Mouse (Mus musculus) limb, embryonic 14.5 days (tissue): ENCODE measurements around the gene Ly6g5b. TPM values are rescaled to one million over a fixed set of nuclear protein-coding genes. Genes with fewer than 3 reads are reported as not detected.
A peak's percentile ranks its signal among the peaks of the same experiment; 100 is the strongest.

ENCODE experiments used
- ATAC-seq: fragments of 200-750 bp; cut with Nextera tagmentation; 2 replicates; pipeline ENCODE4 v1.8.0; 2017; ENCODE audit warnings: low read depth, moderate number of reproducible peaks, moderate TSS enrichment; ENCODE audit not compliant: low FRiP score
- DNase-seq: peaks from one replicate; pipeline ENCODE4 v3.0.0-alpha.2; 2015; ENCODE audit warnings: low spot score
- H3K27ac ChIP-seq: fragments of 300-500 bp; sonication (generic); replicated peaks from 2 replicates; pipeline ENCODE4 v1.5.1; 2014; ENCODE audit warnings: low read depth, mild to moderate bottlenecking, low read length, moderate library complexity, mixed read lengths
- H3K27me3 ChIP-seq: fragments of 300-500 bp; sonication (generic); 2 replicates; pipeline ENCODE4 v1.6.1; 2014; ENCODE audit warnings: low read length, mixed read lengths; ENCODE audit not compliant: control insufficient read depth, insufficient read depth
- H3K36me3 ChIP-seq: fragments of 300-500 bp; sonication (generic); 2 replicates; pipeline ENCODE4 v1.6.1; 2014; ENCODE audit warnings: mild to moderate bottlenecking, low read length, moderate library complexity, mixed read lengths; ENCODE audit not compliant: control insufficient read depth, insufficient read depth
- H3K4me1 ChIP-seq: fragments of 300-500 bp; sonication (generic); 2 replicates; pipeline ENCODE4 v1.6.1; 2014; ENCODE audit warnings: antibody characterized with exemption, low read length, mixed read lengths; ENCODE audit not compliant: control insufficient read depth, insufficient read depth
- H3K4me2 ChIP-seq: fragments of 300-500 bp; sonication (generic); replicated peaks from 2 replicates; pipeline ENCODE4 v1.6.1; 2014; ENCODE audit warnings: low read depth, mild to moderate bottlenecking, low read length, moderate library complexity; ENCODE audit not compliant: severe bottlenecking
- H3K4me3 ChIP-seq: fragments of 300-500 bp; sonication (generic); replicated peaks from 2 replicates; pipeline ENCODE4 v1.5.1; 2014; ENCODE audit warnings: low read length
- H3K9ac ChIP-seq: fragments of 300-500 bp; sonication (generic); 2 replicates; pipeline ENCODE4 v1.6.1; 2014; ENCODE audit warnings: mild to moderate bottlenecking, low read depth, low read length, moderate library complexity; ENCODE audit not compliant: severe bottlenecking
- H3K9me3 ChIP-seq: fragments of 300-500 bp; sonication (generic); 2 replicates; pipeline ENCODE4 v1.6.1; 2016; ENCODE audit warnings: low read length; ENCODE audit not compliant: control insufficient read depth
- POLR2A ChIP-seq: fragments of 200-500 bp; IDR thresholded peaks from 2 replicates; pipeline ENCODE4 v1.8.0; 2012; ENCODE audit warnings: inconsistent platforms, mild to moderate bottlenecking, moderate library complexity, borderline replicate concordance; ENCODE audit not compliant: insufficient read depth, insufficient read length; ENCODE audit errors: extremely low read depth
- WGBS: fragments of 180-500 bp; shearing (Covaris S2); extraction: QIAGEN DNeasy Blood & Tissue Kit; methylation state at CpG from one replicate; pipeline ENCODE4 v1.1.7; 2014; 5-methylcytosine and 5-hydroxymethylcytosine counted together
- polyA plus RNA-seq, 2 experiments: library from polyadenylated mRNA; depleted of rRNA in 1 of 2; stranded (reverse) in 1 of 2; unstranded in 1 of 2; fragments of >200 nt; fragmentation: Nextera tagmentation in 1 of 2; extraction: Ambion mirVana in 1 of 2; gene quantifications; 2 replicates each; pipeline versions ENCODE4 v1.2.1 to v1.2.3; 2012 to 2014

Gene Ly6g5b
- polyA plus RNA-seq, 2 experiments: 0.59 to 2.1 TPM

GRCm38 (mm10) chr17:35121143-35121799 is 6.0 kb upstream of the Ly6g5b start, which contains the start of gene Gpank1:
TSS of gene Gpank1 (plus strand) at chr17:35121455.
- Histone ChIP-seq H3K27ac (peak within 1 kb of the TSS; percentile 84), H3K9me3 (no peaks in the 10 kb centered on the region), H3K36me3 (peaks cover 41% of the 10 kb centered on the region), H3K27me3 (no peaks in the 10 kb centered on the region), H3K4me3 (peak within 1 kb of the TSS; percentile 98), H3K4me2 (peak within 1 kb of the TSS; percentile 74), H3K4me1 (peaks cover 12% of the 10 kb centered on the region), H3K9ac (peak within 1 kb of the TSS; percentile 90)
- TF ChIP-seq POLR2A: peak; percentile 68; the same call in 1 of the 2 replicates
- peak; percentile 100 for DNase-seq
- ATAC-seq: peak; percentile 96
- under 1% methylated on average over 49 of the region's 50 CpGs for WGBS

DNA sequence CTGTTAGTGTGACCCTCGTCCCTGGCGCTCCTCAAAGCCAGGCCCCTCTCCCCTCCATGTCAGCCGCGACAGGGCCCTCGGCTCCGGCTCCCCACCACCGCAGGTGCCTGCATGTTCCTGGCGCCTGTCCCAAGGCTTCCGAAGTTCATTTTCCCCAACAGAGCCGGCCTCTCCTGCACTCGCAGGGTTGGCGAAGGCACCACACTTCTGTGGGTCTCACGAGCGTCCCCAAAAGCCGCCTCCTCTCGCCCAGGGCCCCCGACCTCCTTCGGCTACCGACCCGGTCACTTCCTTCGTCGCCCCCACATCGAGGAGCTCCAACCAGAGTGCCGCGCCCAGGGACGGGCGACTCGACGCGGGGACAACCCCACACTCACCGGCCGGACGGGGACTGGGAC is 5.5 kb upstream of the Ly6g5b start:
- Histone ChIP-seq H3K9ac (peak overlapping the region; percentile 90), H3K4me3 (peak overlapping the region; percentile 98), H3K36me3 (peaks cover 46% of the 10 kb centered on the region), H3K4me2 (peak overlapping the region; percentile 74), H3K27ac (peak overlapping the region; percentile 71), H3K4me1 (peaks cover 12% of the 10 kb centered on the region), H3K27me3 (no peaks in the 10 kb centered on the region), H3K9me3 (no peaks in the 10 kb centered on the region)
- DNase-seq (no peak), ATAC-seq (no peak)
- TF ChIP-seq POLR2A: no peak
- 0% methylated on average over 33 of the region's 33 CpGs for WGBS

- H3K4me2 ChIP-seq: no peak overlapping the region
- H3K27me3 ChIP-seq: no peaks in the 10 kb centered on the region
- TF ChIP-seq POLR2A: no peak
- no peaks in the 10 kb centered on the region for H3K4me1 ChIP-seq
- ATAC-seq (no peak), DNase-seq (no peak)
- H3K9me3 ChIP-seq: no peaks in the 10 kb centered on the region
- H3K27ac ChIP-seq: no peak overlapping the region
- 85% methylated on average over 9 of the region's 9 CpGs for WGBS
- no peak overlapping the region for H3K9ac ChIP-seq
- peaks cover 25% of the 10 kb centered on the region for H3K36me3 ChIP-seq
- H3K4me3 ChIP-seq: no peak overlapping the region
Measured at GRCm38 (mm10) chr17:35111774-35112173, 3.5 kb downstream of the Ly6g5b start.

- TF ChIP-seq POLR2A: no peak
- Histone ChIP-seq H3K4me1 (0 out of 2 replicates have a peak, but pooled peaks cover 2% of the 10 kb centered on the region), H3K9ac (no peak within 1 kb of the TSS), H3K36me3 (peaks cover 10% of the 10 kb centered on the region), H3K27ac (no peak within 1 kb of the TSS), H3K27me3 (no peaks in the 10 kb centered on the region), H3K4me2 (no peak within 1 kb of the TSS), H3K9me3 (no peaks in the 10 kb centered on the region), H3K4me3 (no peak within 1 kb of the TSS)
- no peak for ATAC-seq
- no peak for DNase-seq
- 91% methylated on average over 6 of the region's 6 CpGs for WGBS
Measured at GRCm38 (mm10) chr17:35108097-35108496, 7.1 kb downstream of the Ly6g5b start, which contains the start of gene Ly6g5c. TSS of gene Ly6g5c (plus strand) at chr17:35108279.

DNA sequence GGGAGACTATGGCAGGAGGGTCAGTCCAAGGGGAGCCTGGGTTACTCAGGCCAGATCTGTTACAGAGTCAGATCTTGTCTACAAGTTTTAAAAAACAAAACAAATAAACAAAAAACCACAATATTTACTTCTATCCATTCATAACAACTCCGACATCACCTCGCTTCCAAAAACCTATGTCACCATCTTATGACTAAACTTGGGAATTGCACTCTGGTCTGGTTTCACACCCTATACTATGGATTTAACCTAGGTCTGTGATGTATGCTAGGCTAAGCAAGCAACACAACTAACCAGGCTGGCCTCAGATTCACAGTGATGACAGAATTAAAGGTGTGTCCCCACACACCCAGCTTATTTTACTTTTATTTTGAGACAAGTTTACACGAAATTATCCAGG is 8.7 kb downstream of the Ly6g5b start:
- DNase-seq: no peak
- Histone ChIP-seq H3K4me2 (no peak overlapping the region), H3K27ac (no peak overlapping the region), H3K27me3 (no peaks in the 10 kb centered on the region), H3K36me3 (peaks cover 25% of the 10 kb centered on the region), H3K9ac (peak overlapping the region; percentile 25; the same call in 1 of the 2 replicates), H3K4me3 (no peak overlapping the region), H3K9me3 (no peaks in the 10 kb centered on the region), H3K4me1 (0 out of 2 replicates have a peak, but pooled peaks cover 2% of the 10 kb centered on the region)
- no peak for ATAC-seq
- 70% methylated on average over 3 of the region's 3 CpGs for WGBS
- TF ChIP-seq POLR2A: no peak
